Mouse (Mus musculus): ENCODE measurements around the gene Elfn1.

DNA sequence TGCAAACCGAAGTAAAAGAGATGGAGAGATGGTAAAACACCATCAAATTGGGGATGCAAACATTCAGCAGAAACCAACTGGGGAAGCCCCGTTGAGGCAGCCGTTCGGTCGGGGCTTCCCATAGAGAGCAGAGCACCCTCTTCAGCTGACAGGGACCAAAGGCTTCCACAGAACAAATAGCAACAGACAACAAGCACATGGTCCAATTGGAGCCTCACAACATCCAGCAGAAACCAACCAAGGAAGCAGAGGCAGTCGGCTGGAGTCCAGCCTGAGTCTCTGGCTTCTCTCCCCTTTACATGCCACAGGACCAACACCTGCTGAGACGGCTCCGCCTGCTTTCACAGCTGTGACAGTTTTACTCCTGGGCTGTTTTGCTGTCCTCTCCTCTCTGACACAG lies 69.7 kb downstream of the Elfn1 start:
- TF ChIP-seq CTCF (IDR thresholded peaks at IDR 0.05; ENCODE audit: extremely low read depth, insufficient read length, insufficient replicate concordance, low read depth, low read length) (no peak), POLR2A (IDR thresholded peaks at IDR 0.05; ENCODE audit: low read depth, low read length) (no peak)

Measured in small intestine, adult 2 months (tissue).